Mouse (Mus musculus): ENCODE results near the gene Phactr4.

GRCm38 (mm10) chr4:132446105-132446504, 23.8 kb upstream of the Phactr4 start:
- TF ChIP-seq EP300 (IDR thresholded peaks at IDR 0.05; ENCODE audit: low read length): no peak
- no peak for TF ChIP-seq CTCF (conservative IDR thresholded peaks at IDR 0.05 in 1 of 2, IDR thresholded peaks at IDR 0.05 in 1 of 2; ENCODE audit: low read depth in 2 of 2, low read length in 2 of 2)
